ENCODE assay signal across 13 mouse cellular contexts in genomic region chrX:19906646-19907371, GRCm38 (mm10).
DNase-seq lines count a peak whose midpoint lies in the region; ATAC-seq and TF ChIP-seq lines count a peak whose summit lies in the region.
"Had no signal": no experiment of that assay in that cellular context is flagged by ENCODE, and none has a peak within 500 bp of the region (broad histone marks: within the 10 kb centered on the region; RNA-seq: fewer than 3 reads in every experiment).

No protein-coding gene starts in this region.

- intact Hi-C loops in left cerebral cortex, postnatal 10 days (cut with DNase I), result no loop called here

- no peak for TF ChIP-seq CTCF in ES-Bruce4 (IDR thresholded peaks at IDR 0.05; ENCODE audit: low read depth, low read length)

- DNase-seq in kidney, adult 11 months, result peak; percentile 37
- DNase-seq in embryo, embryonic 11 days, result peak; percentile 49
- DNase-seq in kidney, postnatal 25 days, result peak; percentile 9 to 40
- DNase-seq in left cerebral cortex, postnatal 10 days (ENCODE audit: extremely low spot score in 1 of 2, low spot score in 2 of 2), result no peak
- DNase-seq in gastrocnemius, adult 18-20 months (ENCODE audit: low spot score), result no peak
- no peak for DNase-seq in frontal cortex, postnatal 14 days (ENCODE audit: low spot score in 2 of 2)
- DNase-seq: cerebellum, postnatal 10 days; heart, adult 2 months; liver, postnatal 0 days; right cerebral cortex, adult 18-20 months; thymus, postnatal 25 days had no signal

- H3K4me3 ChIP-seq in kidney, embryonic 14.5 days (ENCODE audit: low read length), result no peak overlapping the region
- no peak overlapping the region for H3K4me3 ChIP-seq in ES-Bruce4 (ENCODE audit: low read depth, low read length)
- H3K4me3 ChIP-seq: heart, adult 2 months had no signal

- H3K4me1 ChIP-seq in kidney, embryonic 14.5 days (ENCODE audit: control insufficient read depth, insufficient read depth, low read length), result no peaks in the 10 kb centered on the region
- peaks cover 2% of the 10 kb centered on the region for H3K4me1 ChIP-seq in ES-Bruce4 (ENCODE audit: control insufficient read depth, insufficient read depth, low read length)

- H3K9me3 ChIP-seq in kidney, embryonic 14.5 days (ENCODE audit: control insufficient read depth, low read length), result no peaks in the 10 kb centered on the region
- no peaks in the 10 kb centered on the region; the same call in 1 of the 2 replicates for H3K9me3 ChIP-seq in ES-Bruce4 (replicated peaks; ENCODE audit: control insufficient read depth, insufficient read depth, low read length, poor library complexity, severe bottlenecking)

- no peak overlapping the region for H3K4me2 ChIP-seq in kidney, embryonic 14.5 days (replicated peaks; ENCODE audit: low read depth, low read length)

- no peaks in the 10 kb centered on the region for H3K36me3 ChIP-seq in kidney, embryonic 14.5 days (ENCODE audit: control insufficient read depth, insufficient read depth, low read length)
- no peaks in the 10 kb centered on the region for H3K36me3 ChIP-seq in ES-Bruce4 (ENCODE audit: control insufficient read depth, insufficient read depth, low read length, poor library complexity, severe bottlenecking)

- no peak for ATAC-seq in kidney, embryonic 14.5 days (ENCODE audit: low FRiP score, low TSS enrichment)
- ATAC-seq: liver, postnatal 0 days had no signal

- H3K27ac ChIP-seq in kidney, embryonic 14.5 days (ENCODE audit: low read depth, low read length), result no peak overlapping the region
- H3K27ac ChIP-seq in ES-Bruce4 (ENCODE audit: insufficient read depth, low read length), result peak overlapping the region; percentile 75
- H3K27ac ChIP-seq: heart, adult 2 months had no signal

- no peak overlapping the region for H3K9ac ChIP-seq in kidney, embryonic 14.5 days (ENCODE audit: low read depth, low read length)
- no peak overlapping the region for H3K9ac ChIP-seq in ES-Bruce4 (ENCODE audit: low read depth, poor library complexity, severe bottlenecking)
- H3K9ac ChIP-seq: liver, postnatal 0 days had no signal

- TF ChIP-seq EP300 in ES-Bruce4 (IDR thresholded peaks at IDR 0.05; ENCODE audit: insufficient read depth, low read depth, low read length), result 0 out of 2 replicates have a peak, but pooled peaks have one; percentile 13

- no peaks in the 10 kb centered on the region for H3K27me3 ChIP-seq in kidney, embryonic 14.5 days (ENCODE audit: control insufficient read depth, insufficient read depth, low read length)
- no peaks in the 10 kb centered on the region for H3K27me3 ChIP-seq in ES-Bruce4 (ENCODE audit: control insufficient read depth, insufficient read depth, low read length, poor library complexity, severe bottlenecking)

- no peak for TF ChIP-seq POLR2A in ES-Bruce4 (IDR thresholded peaks at IDR 0.05; ENCODE audit: insufficient read depth, low read length)

Comparison
In these comparisons a context has a peak if more than half of its experiments do, and no peak if none do; other contexts are left out.
1. DNase-seq: peak in kidney, adult 11 months (single experiment), embryo, embryonic 11 days (single experiment) and kidney, postnatal 25 days (2 of 2); none in left cerebral cortex, postnatal 10 days (0 of 2), gastrocnemius, adult 18-20 months (single experiment) and frontal cortex, postnatal 14 days (0 of 2).